Mouse (Mus musculus): ENCODE results near the gene Slc30a2. TPM values are rescaled to one million over a fixed set of nuclear protein-coding genes. Genes with fewer than 3 reads are reported as not detected.
A peak's percentile ranks its signal among the peaks of the same experiment; 100 is the strongest.
"Not testable (repeated sequence)": the region's sequence is repeated elsewhere in the genome, so short reads cannot be mapped to it uniquely, and the experiment has no call there.

Slc30a2 gene
- polyA plus RNA-seq (2015; fragmentation: Nextera tagmentation; extraction: Ambion mirVana), result 0.22 and 0.23 TPM in 2 replicates

- no peak for ATAC-seq (replicated peaks)
- H3K27me3 ChIP-seq (replicated peaks), result peaks cover 45% of the 10 kb centered on the region
- WGBS, result 2% methylated on average over 61 of the region's 61 CpGs
- no peak within 1 kb of the TSS for H3K27ac ChIP-seq
- H3K9me3 ChIP-seq, result no peaks in the 10 kb centered on the region
- H3K4me3 ChIP-seq, result peak within 1 kb of the TSS; percentile 22
- peak within 1 kb of the TSS; percentile 41 for H3K4me2 ChIP-seq
- H3K4me1 ChIP-seq, result peaks cover 8% of the 10 kb centered on the region
- no peaks in the 10 kb centered on the region for H3K36me3 ChIP-seq (replicated peaks)
- no peak within 1 kb of the TSS for H3K9ac ChIP-seq
Measured at GRCm38 (mm10) chr4:134343071-134344031, at the start of gene Slc30a2. TSS of gene Slc30a2 (plus strand) at chr4:134343181.

DNA sequence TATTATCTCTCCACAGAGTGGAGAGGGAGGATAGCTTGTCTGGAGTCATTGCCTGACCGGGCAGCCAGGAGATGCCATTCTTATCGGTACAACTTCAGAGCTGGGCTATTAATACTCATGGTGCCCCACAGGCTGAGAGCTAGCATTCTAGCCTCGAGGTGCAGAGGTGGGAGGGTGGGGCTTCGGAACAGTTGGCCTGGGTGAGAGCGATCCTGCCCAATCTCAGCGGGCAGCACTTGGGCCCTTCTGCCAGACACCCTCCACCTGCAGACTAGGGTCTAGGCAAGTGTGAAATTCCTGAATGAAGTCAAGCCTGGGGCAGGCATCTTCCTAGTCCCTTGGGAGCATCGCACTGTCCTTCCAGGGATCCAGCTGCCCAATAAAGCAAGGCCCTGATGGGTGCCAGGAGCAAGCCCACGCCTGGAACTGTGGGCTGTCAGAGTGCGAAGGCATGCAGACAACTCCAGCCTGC lies 49.3 kb upstream of the Slc30a2 start:
- no peak overlapping the region for H3K4me2 ChIP-seq
- no peak overlapping the region for H3K9ac ChIP-seq
- H3K27me3 ChIP-seq (replicated peaks), result no peaks in the 10 kb centered on the region
- no peaks in the 10 kb centered on the region for H3K36me3 ChIP-seq (replicated peaks)
- no peak overlapping the region for H3K27ac ChIP-seq
- no peak overlapping the region for H3K4me3 ChIP-seq
- 0 out of 2 replicates have a peak, but pooled peaks cover 3% of the 10 kb centered on the region for H3K9me3 ChIP-seq
- 76% methylated on average over 9 of the region's 9 CpGs for WGBS
- ATAC-seq (replicated peaks), result no peak
- peaks cover 7% of the 10 kb centered on the region for H3K4me1 ChIP-seq

- 88% methylated on average over 4 of the region's 4 CpGs for WGBS
- H3K36me3 ChIP-seq (replicated peaks); H3K4me1 ChIP-seq; ATAC-seq (replicated peaks); H3K4me3 ChIP-seq; H3K9me3 ChIP-seq; H3K27me3 ChIP-seq (replicated peaks); H3K9ac ChIP-seq; H3K27ac ChIP-seq; H3K4me2 ChIP-seq: not testable (repeated sequence)
Measured at GRCm38 (mm10) chr4:134296096-134296495, 46.9 kb upstream of the Slc30a2 start.

- H3K4me2 ChIP-seq, result no peak overlapping the region
- ATAC-seq (replicated peaks), result no peak
- H3K27ac ChIP-seq, result no peak overlapping the region
- no peaks in the 10 kb centered on the region for H3K27me3 ChIP-seq (replicated peaks)
- 0 out of 2 replicates have a peak, but pooled peaks cover 2% of the 10 kb centered on the region for H3K4me1 ChIP-seq
- WGBS, result 94% methylated on average over 4 of the region's 4 CpGs
- no peak overlapping the region for H3K4me3 ChIP-seq
- 0 out of 2 replicates have a peak, but pooled peaks cover 3% of the 10 kb centered on the region for H3K9me3 ChIP-seq
- H3K9ac ChIP-seq, result no peak overlapping the region
- no peaks in the 10 kb centered on the region for H3K36me3 ChIP-seq (replicated peaks)
Measured at GRCm38 (mm10) chr4:134296523-134296922, 46.5 kb upstream of the Slc30a2 start.

DNA sequence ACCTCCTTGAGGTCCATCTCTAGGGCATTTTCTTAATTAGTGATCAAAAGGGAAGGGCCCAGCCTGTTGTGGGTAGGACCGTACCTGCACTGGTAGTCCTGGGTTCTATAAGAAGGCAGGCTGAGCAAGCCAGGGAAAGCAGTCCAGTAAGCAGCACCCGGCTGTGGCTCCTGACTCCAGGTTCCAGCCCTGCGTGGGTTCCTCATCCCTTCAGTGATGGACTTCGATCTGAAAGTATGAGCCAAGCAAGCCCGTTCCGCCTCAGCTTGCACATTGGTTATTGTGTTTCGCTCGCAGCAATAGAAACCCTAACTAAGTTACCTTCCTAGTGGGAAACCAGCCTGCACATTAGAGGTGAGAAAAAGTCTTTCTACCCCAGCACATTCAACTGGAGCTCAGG lies 45.6 kb upstream of the Slc30a2 start:
- Histone ChIP-seq H3K9ac (no peak overlapping the region), H3K4me2 (no peak overlapping the region), H3K27me3 (replicated peaks) (no peaks in the 10 kb centered on the region), H3K36me3 (replicated peaks) (no peaks in the 10 kb centered on the region), H3K27ac (no peak overlapping the region), H3K4me1 (no peaks in the 10 kb centered on the region), H3K4me3 (no peak overlapping the region), H3K9me3 (0 out of 2 replicates have a peak, but pooled peaks cover 3% of the 10 kb centered on the region)
- no peak for ATAC-seq (replicated peaks)
- WGBS, result 92% methylated on average over 8 of the region's 8 CpGs

DNA sequence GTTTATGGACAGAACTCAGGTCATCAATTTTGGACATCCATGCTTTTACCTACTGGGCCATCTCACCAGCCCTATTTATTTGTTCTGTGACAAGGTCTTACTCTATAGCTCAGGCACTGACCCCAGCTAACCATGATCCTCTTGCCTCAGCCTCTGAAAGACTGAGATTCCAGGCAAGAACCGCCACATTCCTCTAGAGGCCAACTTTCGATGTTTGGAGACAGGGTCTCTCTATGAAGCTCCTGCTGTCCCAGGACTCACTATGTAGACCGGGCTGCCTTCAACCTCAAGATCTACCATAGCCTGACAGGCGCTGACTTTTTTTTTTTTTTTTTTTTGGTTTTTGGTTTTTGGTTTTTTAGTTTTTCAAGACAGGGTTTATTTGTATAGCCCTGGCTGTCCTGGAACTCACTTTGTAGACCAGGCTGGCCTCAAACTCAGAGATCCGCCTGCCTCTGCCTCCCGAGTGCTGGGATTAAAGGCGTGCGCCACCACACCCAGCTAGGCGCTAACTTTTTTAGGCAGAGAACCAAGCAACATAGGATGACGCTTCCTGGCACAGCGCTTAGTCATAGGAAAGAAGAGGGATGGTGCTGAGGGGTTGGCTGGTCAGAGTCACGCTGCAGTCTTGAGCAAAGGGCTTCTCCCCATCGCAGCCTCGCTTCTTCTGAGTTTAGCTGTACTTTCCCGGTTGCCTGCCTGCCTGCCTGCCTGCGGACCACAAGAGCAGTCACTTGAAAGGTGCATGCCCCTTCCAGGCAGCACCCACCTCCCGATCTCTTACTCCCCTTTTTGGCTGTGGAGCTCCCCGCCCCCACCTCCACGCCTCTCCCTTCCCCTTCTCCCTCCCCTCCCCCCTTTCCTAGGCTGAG lies 44.1 kb upstream of the Slc30a2 start:
- H3K4me2 ChIP-seq, result no peak overlapping the region
- ATAC-seq (replicated peaks), result no peak
- no peak overlapping the region for H3K9ac ChIP-seq
- H3K9me3 ChIP-seq, result 0 out of 2 replicates have a peak, but pooled peaks cover 3% of the 10 kb centered on the region
- no peak overlapping the region for H3K27ac ChIP-seq
- WGBS, result 78% methylated on average over 19 of the region's 19 CpGs
- H3K36me3 ChIP-seq (replicated peaks), result no peaks in the 10 kb centered on the region
- no peaks in the 10 kb centered on the region for H3K4me1 ChIP-seq
- no peaks in the 10 kb centered on the region for H3K27me3 ChIP-seq (replicated peaks)
- H3K4me3 ChIP-seq, result no peak overlapping the region

GRCm38 (mm10) chr4:134299498-134299810 lies 43.5 kb upstream of the Slc30a2 start:
- Histone ChIP-seq H3K9ac (no peak overlapping the region), H3K4me2 (no peak overlapping the region), H3K4me1 (no peaks in the 10 kb centered on the region), H3K9me3 (0 out of 2 replicates have a peak, but pooled peaks cover 3% of the 10 kb centered on the region), H3K27me3 (replicated peaks) (no peaks in the 10 kb centered on the region), H3K36me3 (replicated peaks) (no peaks in the 10 kb centered on the region), H3K4me3 (no peak overlapping the region), H3K27ac (no peak overlapping the region)
- no peak for ATAC-seq (replicated peaks)
- WGBS, result 77% methylated on average over 4 of the region's 4 CpGs

DNA sequence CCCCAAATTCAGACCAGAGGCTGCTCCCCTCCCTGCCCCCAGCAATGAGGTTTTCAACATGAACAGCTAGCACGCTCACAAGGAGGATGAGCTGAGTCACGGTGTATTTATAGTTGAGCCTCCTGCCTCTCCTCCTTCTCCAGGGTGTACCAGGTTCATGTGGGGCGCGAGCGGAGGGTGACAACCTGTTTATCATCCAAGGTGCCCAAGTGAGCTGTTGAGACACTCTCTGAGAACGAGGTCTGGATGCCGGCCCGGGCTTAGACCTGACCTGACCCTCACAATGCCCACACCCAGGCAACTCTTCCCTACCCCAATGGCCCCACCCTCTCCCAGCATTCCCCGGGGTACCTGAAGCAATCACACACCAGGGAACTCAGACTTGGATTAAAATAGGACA lies 42.7 kb upstream of the Slc30a2 start:
- Histone ChIP-seq H3K9ac (no peak overlapping the region), H3K27ac (no peak overlapping the region), H3K4me3 (no peak overlapping the region), H3K36me3 (replicated peaks) (no peaks in the 10 kb centered on the region), H3K9me3 (0 out of 2 replicates have a peak, but pooled peaks cover 3% of the 10 kb centered on the region), H3K4me2 (no peak overlapping the region), H3K4me1 (no peaks in the 10 kb centered on the region), H3K27me3 (replicated peaks) (no peaks in the 10 kb centered on the region)
- no peak for ATAC-seq (replicated peaks)
- 82% methylated on average over 9 of the region's 9 CpGs for WGBS

- peaks cover 2% of the 10 kb centered on the region for H3K4me1 ChIP-seq
- no peak overlapping the region for H3K9ac ChIP-seq
- WGBS, result 82% methylated on average over 5 of the region's 5 CpGs
- no peaks in the 10 kb centered on the region for H3K27me3 ChIP-seq (replicated peaks)
- no peak overlapping the region for H3K4me2 ChIP-seq
- no peaks in the 10 kb centered on the region for H3K36me3 ChIP-seq (replicated peaks)
- no peaks in the 10 kb centered on the region for H3K9me3 ChIP-seq
- no peak overlapping the region for H3K4me3 ChIP-seq
- ATAC-seq (replicated peaks), result no peak
- no peak overlapping the region for H3K27ac ChIP-seq
Measured at GRCm38 (mm10) chr4:134302084-134302483, 40.9 kb upstream of the Slc30a2 start.

DNA sequence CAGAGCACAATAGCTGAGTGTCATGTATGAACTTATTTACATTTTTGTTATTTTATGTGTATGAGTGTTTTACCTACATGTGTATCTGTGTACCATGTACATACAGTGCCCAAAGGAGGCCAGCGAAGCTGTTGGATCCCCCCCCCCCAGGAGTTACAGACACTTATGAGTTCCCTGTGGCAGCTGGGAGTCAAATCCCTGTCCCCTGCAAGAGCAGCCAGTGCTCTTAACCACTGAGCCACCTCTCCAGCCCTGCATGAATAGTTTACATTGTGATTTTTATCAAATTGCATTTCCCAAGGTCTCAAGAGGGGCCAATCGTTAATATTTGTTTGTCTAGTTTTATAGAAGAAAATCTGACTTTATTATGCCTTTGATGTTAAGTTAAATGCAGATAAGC lies 36.0 kb upstream of the Slc30a2 start:
- no peak overlapping the region; the same call in 1 of the 2 replicates for H3K27ac ChIP-seq
- no peak for ATAC-seq (replicated peaks)
- H3K9me3 ChIP-seq, result no peaks in the 10 kb centered on the region
- no peak overlapping the region for H3K4me2 ChIP-seq
- no peaks in the 10 kb centered on the region for H3K27me3 ChIP-seq (replicated peaks)
- WGBS, result 64% methylated on average over 2 of the region's 2 CpGs
- no peaks in the 10 kb centered on the region for H3K36me3 ChIP-seq (replicated peaks)
- no peak overlapping the region for H3K4me3 ChIP-seq
- no peak overlapping the region for H3K9ac ChIP-seq
- peaks cover 14% of the 10 kb centered on the region for H3K4me1 ChIP-seq

DNA sequence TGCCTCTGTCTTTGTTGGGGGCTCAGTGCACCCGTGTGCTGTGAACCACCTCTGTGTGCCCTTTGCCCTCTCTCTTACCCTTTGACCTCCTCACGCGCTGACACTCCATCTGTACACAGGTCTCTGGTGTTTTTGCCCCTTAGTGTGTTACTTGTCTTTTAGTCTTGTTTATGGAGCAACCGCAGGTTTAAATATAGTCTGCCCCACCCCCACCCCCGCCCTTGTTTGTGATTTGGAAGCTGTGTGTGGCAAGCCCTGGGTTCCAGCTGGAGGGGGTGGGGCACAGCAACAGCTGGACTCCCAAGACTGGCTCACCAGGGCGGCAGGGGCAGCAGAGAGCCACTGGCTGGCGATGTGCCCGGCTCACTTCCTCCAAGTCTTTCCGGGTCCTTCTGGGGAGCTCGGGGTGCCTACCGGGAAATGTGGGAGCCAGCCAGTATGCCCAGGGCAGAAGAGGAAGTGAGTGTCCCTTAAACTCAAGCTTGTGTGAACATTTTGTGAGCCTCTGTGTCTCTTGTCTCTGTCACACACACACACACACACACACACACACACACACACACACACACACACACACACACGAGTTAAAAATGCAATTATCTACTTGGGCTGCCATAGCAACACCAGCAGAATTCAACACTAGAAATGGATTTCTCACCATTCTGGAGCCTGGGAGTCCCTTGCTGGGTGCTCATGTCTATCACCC lies 35.5 kb upstream of the Slc30a2 start:
- Histone ChIP-seq H3K4me2 (peak overlapping the region; percentile 27), H3K9ac (no peak overlapping the region), H3K36me3 (replicated peaks) (no peaks in the 10 kb centered on the region), H3K4me1 (peaks cover 14% of the 10 kb centered on the region), H3K9me3 (no peaks in the 10 kb centered on the region), H3K27ac (peak overlapping the region; percentile 16; the same call in 1 of the 2 replicates), H3K27me3 (replicated peaks) (no peaks in the 10 kb centered on the region), H3K4me3 (no peak overlapping the region)
- WGBS, result 12% methylated on average over 12 of the region's 12 CpGs
- no peak for ATAC-seq (replicated peaks)

Data from midbrain, embryonic 15.5 days (tissue).